Mouse (Mus musculus): ENCODE data around the gene Gpr27.

The Gpr27 gene

DNA sequence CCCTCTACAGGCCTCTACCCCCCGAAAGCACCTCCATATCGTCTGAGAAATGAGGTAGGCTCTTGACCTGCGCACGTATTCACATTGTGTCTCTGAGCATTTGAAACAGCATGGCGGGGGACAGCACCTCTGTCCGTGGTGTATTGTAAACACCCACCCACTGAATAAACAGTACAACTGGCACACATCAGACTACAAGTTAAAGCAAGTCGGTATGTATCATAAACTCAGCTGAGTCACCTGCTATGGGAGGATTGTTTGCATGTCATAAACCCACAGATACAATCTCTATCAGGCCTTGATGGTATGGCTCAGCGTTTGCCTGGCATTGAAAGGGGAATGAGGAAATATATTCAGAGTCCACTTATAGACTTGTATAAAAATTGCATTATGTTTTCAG lies 15.2 kb upstream of the Gpr27 start:
- no peak for DNase-seq (ENCODE audit: low read depth)

DNA sequence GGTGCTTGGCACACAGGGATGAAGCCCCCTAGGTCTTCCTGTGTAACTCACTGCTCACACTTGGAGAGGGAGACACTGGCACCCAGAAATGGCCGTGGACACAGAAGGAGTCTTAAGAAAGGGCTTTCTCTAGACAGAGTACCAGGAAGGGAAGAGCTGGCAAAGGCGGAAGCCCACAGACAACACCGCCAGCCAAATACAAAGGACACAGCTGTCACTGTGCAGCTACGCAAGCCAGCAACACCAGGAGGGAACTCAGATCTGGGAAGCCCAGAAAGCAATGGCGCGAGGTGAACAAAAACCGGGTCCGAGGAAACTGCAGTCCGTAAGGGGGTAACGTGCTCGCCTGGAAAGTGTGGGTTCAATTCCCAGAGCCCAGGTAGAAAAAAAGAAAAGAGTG lies 14.4 kb upstream of the Gpr27 start:
- DNase-seq (ENCODE audit: low read depth): no peak

DNA sequence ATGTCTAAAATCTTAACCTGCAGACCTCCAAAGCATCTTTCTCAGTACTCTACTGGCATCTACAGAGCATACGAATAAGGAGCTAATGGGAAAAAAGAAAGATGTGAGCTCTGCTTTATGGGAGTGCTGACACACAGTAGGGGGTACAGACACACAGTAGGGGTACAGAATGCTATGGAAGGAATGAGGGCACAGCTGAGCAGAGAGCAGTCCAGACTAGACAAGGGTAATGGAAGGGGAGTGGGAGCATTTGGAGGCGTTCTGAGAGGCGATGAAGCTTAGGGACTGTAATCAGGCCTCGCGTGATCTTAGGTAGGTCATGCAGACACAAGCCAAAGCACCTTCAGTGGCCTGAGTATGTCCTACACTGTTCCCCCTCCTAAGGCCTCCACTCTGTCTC lies 8.5 kb upstream of the Gpr27 start:
- DNase-seq (ENCODE audit: low read depth): no peak

DNA sequence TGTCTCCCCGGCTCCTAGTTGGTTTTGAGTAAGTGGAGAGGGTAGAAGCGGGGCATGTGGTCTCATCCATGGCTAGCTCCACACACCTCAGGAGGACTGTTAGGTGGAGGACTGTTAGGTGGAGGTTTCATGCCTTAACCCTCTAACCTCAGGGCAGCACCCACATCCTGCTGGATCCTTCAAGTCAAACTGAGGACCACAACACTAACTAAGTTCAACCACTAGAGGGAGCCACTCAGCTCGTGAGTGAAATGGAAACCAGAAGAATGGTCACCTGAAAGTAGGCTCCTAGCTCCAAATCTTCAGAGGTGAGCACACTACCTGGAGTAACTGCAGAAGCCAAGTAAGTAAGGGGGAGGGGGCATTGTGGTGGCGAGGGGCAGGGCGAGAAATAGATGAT lies 7.6 kb upstream of the Gpr27 start:
- peak; percentile 25 for DNase-seq (ENCODE audit: low read depth)

DNA sequence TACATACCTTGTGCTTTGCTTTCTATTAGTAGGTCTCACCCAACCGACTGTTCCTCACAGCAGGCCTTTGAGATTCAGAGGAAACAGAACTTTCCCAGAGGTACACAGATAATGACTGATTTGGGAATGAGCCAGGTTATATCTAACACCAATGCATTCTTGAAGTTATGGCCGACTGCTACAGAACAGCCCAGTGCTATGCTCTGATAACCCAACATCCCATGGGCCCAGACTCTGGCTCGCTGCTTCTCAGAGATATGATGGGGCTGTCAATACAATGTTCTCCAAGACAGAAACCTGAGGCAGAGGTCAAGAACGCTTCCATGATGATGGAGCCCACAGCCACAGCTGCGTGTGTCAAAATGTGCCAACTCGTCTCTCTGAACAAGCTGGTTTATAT lies 4.0 kb upstream of the Gpr27 start:
- DNase-seq (ENCODE audit: low read depth): no peak

DNA sequence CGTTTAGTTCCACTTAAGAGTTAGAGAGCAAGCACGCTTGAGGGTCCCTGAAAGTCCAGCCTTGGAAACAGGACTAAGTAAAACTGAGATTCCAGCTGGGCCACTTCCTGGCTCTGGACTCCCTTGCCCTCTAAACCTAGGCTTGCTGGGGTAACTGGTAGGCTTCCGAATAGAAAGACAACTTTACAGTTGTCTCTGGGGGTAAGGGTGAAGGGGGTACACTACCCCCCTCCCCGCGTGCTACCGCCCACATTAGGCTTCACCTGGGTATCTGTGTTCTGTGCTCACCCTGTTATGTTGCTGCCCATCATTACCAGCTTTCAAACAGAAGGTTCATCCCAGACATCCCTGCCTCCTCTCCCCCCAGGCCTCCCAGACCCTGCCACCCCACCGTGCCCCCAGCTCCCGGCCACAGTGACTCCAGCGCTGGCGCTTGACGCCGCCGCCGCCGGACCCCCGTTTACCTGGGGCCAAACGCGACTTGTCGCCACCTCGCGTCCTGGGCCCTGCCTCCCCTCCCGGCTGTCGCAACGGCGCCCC lies 743 bp upstream of the Gpr27 start:
- DNase-seq (ENCODE audit: low read depth): no peak

DNA sequence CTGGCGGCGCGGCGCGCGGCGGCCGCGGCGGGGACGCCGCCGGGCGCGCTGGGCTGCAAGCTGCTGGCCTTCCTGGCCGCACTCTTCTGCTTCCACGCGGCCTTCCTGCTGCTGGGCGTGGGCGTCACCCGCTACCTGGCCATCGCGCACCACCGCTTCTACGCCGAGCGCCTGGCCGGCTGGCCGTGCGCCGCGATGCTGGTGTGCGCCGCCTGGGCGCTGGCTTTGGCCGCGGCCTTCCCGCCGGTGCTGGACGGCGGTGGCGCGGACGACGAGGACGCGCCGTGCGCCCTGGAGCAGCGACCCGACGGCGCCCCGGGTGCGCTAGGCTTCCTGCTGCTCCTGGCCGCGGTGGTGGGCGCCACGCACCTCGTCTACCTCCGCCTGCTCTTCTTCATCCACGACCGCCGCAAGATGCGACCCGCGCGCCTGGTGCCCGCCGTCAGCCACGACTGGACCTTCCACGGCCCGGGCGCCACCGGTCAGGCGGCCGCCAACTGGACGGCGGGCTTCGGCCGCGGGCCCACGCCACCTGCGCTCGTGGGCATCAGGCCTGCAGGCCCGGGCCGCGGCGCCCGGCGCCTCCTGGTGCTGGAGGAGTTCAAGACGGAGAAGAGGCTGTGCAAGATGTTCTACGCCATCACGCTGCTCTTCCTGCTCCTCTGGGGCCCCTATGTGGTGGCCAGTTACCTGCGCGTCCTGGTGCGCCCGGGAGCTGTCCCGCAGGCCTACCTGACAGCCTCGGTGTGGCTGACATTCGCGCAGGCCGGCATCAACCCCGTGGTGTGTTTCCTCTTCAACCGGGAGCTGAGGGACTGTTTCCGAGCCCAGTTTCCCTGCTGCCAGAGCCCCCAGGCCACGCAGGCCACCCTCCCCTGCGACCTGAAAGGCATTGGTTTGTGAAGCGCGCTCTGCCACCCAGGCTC lies 700 bp downstream of the Gpr27 start:
- DNase-seq (ENCODE audit: low read depth): no peak

DNA sequence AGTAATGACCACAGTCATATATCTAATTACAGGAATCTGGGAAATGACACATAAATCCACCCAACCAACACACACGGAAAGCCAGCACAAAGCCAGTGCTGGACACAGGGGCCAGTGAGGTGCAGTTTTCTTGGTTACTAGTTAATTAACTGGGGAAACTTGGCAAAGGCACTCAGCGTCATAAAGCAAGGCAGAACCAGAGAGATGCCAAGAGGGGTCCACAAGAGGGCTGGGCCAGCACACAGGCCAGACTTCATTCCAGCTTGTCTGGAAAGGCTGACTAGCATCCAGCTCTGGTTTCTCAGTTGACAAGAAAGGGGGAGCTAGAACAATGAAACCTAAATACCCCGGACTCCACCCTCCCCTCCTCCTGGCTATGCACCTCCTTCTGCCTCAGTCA lies 8.0 kb downstream of the Gpr27 start:
- no peak for DNase-seq (ENCODE audit: low read depth)

DNA sequence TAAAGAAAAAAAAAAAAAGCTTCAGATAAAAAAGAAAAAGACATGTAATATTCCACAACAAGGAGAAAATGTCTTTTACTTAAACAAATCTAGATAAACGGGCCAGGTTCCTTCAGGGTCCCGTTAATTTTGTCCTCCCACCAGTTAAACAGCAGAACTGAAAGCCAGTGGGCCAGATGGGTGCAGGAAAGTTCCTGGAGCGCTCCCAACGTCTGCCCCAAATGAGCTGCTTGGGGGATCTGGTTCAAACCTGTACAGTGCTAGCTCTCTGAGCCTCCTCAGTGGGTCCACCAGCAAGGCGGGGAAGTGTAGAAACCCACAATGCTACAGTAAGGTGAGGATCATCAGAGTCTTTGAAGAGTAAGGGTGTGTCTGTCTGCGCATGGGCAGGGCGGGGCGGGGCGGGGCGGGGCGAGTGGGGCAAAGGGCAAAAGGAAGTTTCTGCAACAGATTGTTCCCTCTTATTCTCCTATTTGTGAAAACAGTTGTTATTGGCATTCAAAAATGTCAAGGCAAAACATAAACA lies 19.2 kb downstream of the Gpr27 start:
- DNase-seq (ENCODE audit: low read depth): no peak

DNA sequence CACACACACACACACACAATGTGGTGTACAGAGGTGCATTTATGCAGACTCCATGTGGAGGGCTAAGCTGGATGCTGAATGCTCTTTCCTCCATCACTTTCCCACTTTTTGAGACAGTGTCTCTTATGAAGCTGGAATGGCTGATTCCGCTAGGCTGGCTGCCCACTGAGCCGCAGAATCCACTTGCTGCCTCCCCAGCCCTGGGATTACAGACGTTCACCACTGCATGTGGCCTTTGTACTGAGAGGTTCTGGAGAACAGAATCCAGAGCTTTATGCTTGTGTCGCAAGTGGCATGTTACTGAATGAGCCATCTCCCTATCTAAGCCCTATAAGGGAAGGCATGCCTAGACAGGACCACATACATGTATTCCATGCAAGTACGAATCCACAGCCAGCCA lies 20.8 kb downstream of the Gpr27 start:
- DNase-seq (ENCODE audit: low read depth): no peak

DNA sequence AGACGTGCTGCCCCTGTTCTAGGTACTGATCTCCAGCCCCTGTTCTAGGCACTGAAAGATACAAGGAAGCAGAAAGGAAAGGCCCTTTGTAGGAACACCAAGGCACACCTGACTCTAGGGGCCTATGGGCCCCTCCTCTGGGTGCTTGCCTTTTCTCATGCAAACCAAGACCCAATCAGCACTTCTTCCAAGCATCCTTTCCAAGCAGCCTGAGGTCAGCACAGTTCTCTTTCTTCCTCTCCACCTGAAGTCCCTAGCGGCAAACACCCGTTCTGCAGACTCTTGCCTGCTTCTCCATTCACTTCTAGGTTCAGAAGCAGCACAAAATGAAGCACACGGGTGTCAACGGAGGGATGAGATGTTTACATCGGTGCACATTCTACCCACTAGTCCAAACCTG lies 22.7 kb downstream of the Gpr27 start:
- DNase-seq (ENCODE audit: low read depth): no peak

DNA sequence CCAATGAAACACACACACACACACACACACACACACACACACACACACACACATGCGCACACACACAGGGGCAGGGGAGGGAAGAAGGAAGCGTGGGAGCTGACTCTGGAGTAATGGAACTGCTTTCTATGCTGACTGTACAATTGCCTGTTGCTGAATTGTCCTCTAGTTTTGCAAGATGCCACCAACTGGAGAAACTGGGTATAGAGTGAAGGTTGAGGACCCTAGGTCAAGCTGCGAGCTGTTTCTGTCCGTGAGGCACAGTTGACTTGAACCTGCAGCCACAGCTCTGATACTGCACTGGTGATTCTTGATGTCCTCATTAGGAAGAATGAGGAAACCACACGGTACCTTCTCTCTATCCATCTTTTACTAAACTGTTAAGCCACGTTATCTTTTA lies 23.4 kb downstream of the Gpr27 start:
- DNase-seq (ENCODE audit: low read depth): no peak

DNA sequence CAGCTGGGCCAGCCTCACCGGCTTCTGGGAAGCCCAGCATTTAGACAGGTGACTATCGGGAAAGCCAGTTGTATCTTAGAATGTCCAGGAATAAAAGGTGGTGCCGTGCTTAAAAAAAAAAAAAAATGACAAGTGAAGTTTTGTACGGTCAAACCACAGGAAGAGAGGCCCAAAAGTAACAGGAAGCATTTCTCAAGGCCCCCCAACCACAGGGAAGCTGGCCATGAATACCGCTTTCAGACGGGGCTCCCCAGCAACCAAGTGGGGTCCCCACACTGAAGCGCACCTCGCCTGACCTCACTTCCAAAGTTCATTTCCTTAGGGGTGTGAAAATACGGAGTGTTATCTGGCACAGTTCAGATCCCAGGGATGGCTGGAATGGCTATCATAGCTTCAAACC lies 28.6 kb downstream of the Gpr27 start:
- DNase-seq (ENCODE audit: low read depth): no peak

DNA sequence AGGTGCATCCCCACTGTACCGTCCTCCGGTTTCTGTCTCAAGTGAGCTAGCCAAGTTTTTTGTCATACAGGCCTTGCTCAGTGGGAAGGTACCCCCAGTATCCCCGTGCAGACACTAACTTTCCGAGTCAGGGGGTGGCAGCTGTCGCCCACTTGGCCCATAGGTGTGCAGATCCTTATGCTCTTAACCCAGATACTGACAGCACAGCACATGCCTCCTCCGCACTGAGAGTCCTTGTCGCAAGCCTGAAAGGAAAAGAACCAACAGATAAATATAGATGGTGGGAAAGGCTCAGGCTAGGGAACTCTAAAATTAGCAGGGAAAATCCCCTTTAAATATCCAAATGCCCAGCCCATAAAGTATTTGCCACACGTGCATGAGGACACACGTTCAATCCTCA lies 29.9 kb downstream of the Gpr27 start:
- DNase-seq (ENCODE audit: low read depth): no peak

DNA sequence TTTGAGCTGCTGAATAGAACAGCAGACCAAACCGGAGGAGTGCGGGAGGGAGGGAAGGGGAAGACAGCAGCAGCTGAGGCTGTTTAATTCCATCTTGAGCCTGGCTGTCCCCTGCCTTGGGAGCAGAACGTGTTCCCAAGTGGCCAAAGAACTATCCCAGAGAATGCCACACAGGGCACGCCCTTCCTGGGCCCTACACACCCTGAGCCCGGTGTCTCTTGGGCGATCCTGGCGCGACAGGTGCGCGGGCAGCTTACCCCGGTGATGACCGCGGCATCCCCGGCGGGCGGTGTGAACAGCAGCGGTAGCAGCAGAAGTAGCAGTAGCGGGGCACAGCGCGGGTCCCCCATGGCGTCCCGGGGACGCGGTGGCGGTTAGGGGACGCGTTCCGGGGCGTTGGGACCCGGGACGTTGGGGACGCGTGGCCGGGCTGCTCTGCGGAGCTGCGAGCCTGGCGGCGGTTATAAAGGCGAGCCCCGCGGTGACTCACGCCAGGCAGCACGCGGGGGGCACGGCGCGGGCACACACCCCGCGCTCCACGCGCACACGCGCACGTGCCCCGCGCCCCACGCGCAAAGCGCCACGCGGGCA lies 33.6 kb downstream of the Gpr27 start, which contains the start of gene Prok2:
TSS of gene Prok2 (minus strand) at position 422 of the 591 bp plus-strand sequence.
- DNase-seq (ENCODE audit: low read depth): no peak

DNA sequence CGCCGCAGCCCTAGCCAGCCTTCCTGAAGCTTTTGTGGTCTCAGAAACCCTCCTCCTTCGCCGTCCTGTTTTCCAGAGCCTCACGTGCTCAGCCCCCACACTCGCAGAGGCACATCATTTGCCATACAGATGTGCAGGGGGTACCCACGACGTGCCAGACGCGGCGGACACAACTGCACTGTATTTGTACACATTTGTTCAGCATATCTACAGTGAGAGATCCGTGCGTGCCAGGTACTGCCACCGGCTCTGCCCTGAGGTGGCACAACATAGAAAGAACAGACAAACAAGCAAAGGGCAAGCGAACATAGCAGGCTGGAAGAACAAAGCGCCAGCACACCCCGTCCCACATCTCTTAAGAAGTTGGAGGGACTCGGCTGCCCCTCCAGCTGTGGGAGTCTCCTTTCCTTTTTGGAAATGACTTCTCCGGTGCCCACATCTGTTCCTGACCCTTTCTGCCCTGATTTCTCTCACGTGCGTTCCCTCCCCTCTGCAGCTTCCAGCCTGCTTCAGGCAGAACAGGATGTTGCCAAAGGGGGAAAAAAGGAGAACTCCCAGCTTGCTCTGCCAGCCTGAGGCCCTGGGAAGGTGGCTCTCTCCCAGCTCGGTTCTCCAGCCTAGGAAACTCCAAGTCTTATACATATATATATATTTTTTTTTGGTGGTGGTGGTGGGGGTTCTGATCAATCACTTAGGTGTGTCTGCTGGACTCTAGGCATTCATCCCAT lies 34.3 kb downstream of the Gpr27 start:
- DNase-seq (ENCODE audit: low read depth): no peak

DNA sequence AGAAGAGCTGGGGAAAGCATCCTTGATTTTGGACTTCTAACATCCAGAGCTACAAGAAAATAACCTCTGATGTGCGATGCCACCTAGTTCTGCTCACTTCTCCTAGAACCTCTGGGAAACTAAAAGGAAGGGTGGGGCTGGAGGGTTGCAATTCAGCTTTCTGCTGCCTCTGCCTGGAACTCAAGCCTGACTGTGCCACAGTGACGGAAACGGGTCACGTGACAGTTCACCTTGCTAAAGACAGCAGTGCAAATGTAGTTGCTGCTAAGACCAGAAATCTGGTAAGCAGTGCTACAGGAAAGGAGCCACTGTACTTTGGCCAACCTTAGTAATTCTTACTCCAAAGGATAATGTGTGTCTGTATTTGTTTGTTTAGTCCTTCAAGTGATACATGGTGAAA lies 37.4 kb downstream of the Gpr27 start:
- DNase-seq (ENCODE audit: low read depth): no peak

DNA sequence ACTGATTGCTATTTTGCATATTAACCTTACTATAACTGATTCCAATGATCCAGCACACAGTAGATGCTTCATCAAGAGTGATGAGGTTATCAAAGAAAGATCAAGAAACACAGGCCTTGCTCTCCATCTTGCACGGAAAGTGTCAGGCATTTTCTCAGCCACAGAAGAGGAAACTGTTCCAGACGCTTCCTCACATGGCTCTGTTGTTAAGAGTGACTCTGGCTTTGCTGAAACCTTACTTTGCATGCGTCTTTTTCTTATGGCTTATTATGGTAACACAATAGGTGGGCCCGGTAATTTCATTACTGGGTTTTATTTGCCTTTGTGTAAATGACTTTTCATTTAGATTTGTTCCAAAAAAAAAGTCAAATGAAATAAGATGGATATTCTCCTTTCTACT lies 39.4 kb downstream of the Gpr27 start:
- DNase-seq (ENCODE audit: low read depth): no peak

DNA sequence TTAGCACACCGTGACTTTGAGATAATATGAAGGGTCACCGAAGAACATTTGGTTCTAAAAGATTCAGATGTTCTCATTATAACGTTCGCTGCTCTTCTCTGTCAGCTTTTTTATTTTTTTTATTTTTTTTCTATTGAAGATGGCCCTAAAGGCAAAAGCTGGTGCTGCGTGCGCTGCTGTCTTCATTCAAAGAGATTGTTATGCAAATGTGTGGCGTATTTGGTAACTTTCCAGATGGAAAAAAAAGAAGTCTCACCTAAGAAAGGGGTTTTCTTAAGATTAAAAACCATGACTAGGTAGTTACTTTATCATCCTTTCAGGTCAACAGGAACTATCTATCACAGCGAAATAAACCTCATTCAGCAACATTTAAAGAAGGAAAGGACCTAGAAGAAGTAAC lies 40.2 kb downstream of the Gpr27 start:
- DNase-seq (ENCODE audit: low read depth): no peak

DNA sequence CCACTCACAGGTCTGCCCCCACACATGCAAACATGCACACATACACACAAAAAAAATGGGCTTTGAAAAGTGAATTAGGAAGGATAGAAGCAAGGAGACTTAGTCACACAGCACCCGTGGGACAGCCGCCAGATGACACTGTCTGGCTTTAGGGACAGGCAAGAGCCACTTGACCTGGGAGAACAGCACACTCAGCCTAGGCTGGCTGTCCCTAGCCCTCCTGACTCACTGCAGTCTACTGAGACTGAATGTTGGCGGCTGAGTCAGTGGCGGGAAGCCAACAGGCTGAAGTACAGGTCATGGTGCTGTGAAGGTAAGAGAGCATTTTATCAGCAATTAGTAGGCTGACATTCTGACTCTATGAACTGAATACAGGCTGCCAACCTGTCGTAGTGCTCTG lies 42.2 kb downstream of the Gpr27 start:
- peak; percentile 8 for DNase-seq (ENCODE audit: low read depth)

DNA sequence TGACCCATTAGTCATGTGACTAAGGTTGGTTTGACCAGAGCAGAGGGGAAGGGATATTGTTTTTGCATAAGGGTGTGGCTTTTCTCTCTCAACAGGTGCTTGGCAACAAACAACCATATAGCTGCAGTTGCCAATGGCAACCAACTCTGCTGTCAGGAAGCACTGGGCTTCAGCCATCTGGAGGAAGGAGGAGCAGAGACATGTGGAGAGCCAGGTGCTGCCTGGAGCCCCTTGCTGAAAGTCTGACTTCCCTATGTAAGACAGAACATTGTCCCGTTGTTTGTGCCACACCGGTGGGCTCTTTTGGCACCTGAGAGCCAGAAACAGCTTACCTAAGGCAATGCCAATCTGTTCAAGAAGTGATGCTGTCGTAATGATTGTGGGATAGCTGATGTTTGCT lies 50.4 kb downstream of the Gpr27 start:
- no peak for DNase-seq (ENCODE audit: low read depth)
